Mouse (Mus musculus) gastrocnemius, postnatal 4 days (tissue): Measurements from ENCODE around the gene Pomgnt1. TPM values are rescaled to one million over a fixed set of nuclear protein-coding genes. Genes with fewer than 3 reads are reported as not detected.

Experiments used
- total RNA-seq, 2 experiments: library from RNA; stranded (reverse); gene quantifications; 2 replicates each; pipeline ENCODE4 v1.2.3; 2021

Pomgnt1 gene
- total RNA-seq, 2 experiments from 2014 or later, result 56.4 to 56.9 TPM

Other genes with a start within 250 kb of the Pomgnt1 start
- not detected for gene Kncn, start 239.4 kb upstream of the Pomgnt1 start, total RNA-seq
- gene 6430628N08Rik, start 233.2 kb upstream of the Pomgnt1 start, total RNA-seq, result not detected
- gene Dmbx1, start 183.9 kb upstream of the Pomgnt1 start, total RNA-seq, result not detected
- gene Faah, start 105.9 kb upstream of the Pomgnt1 start, total RNA-seq, result under 1 TPM; 0.15 to 0.57 TPM
- gene Nsun4, start 70.0 kb upstream of the Pomgnt1 start, total RNA-seq, result 10 to 100 TPM; 15.0 TPM
- 100 to 1,000 TPM; 735 to 767 TPM for gene Uqcrh, start 48.8 kb upstream of the Pomgnt1 start, total RNA-seq
- gene Lrrc41, start 48.6 kb upstream of the Pomgnt1 start, total RNA-seq, result 10 to 100 TPM; 44.2 to 44.8 TPM
- gene Rad54l, start 150 bp upstream of the Pomgnt1 start, total RNA-seq, result 1 to 10 TPM; 5.3 to 6.6 TPM
- gene Lurap1, start 27.5 kb downstream of the Pomgnt1 start, total RNA-seq, result 1 to 10 TPM; 6.8 to 7.6 TPM
- gene Tspan1, start 43.8 kb downstream of the Pomgnt1 start, total RNA-seq, result not detected
- gene 1700042G07Rik, start 49.5 kb downstream of the Pomgnt1 start, total RNA-seq, result not detected
- not detected for gene Gm49337, start 49.5 kb downstream of the Pomgnt1 start, total RNA-seq
- gene Pik3r3, start 97.8 kb downstream of the Pomgnt1 start, total RNA-seq, result 10 to 100 TPM in 1 of 2 experiments, 1 to 10 TPM in 1; 9.7 to 17.1 TPM